Mouse (Mus musculus): ENCODE measurements at regions not wholly inside any gene's neighbourhood (a gene's known extent, or its start where the extent isn't known, plus 50 kb on each side); places are given as distances from the start of the nearest gene placed in this dataset.

DNA sequence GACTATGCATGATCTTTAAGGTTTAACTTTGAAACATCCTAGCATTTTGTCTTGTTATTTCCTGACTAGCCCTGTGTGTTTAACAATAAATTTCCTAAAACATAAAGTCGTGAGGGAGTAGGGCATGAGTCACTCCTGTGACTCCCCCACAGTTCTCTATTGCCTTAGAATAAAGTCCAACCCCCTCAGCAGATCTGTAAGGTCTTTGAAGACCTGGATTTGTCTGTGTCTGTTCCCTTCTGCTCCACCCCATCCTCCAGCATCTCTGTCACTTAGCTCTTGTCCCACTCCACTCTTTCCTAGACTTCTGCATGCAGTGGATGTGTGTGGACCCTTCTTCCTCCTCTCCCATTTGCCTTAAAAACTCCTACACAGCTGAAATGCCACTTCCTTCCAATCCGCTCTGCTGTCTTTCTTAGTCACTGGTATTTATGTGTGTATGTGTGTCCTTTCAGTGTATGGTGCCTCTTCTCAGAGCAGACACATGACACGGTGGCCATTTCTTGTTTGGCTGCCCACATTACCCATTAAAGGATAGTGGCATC is 95.4 kb upstream of the Hs3st2 start:
- no peaks in the 10 kb centered on the region for H3K79me2 ChIP-seq (replicated peaks; ENCODE audit: control insufficient read depth, extremely low read depth, insufficient read depth, poor library complexity, severe bottlenecking)
- peaks cover 83% of the 10 kb centered on the region for H3K27me3 ChIP-seq (replicated peaks)
- no peak overlapping the region for H3K9ac ChIP-seq (ENCODE audit: insufficient read depth, low read depth)
- DNase-seq (ENCODE audit: extremely low read depth), result no peak
- in situ Hi-C loops (cut with MboI; ENCODE audit: low pct_ligation_motif_present, low pct_unique_long_range_greater_than_20kb, low sequenced_read_pairs) (no loop called here), dilution Hi-C loops (cut with MboI; ENCODE audit: extremely low pct_ligation_motif_present, extremely low pct_unique_long_range_greater_than_20kb, low sequenced_read_pairs) (no loop called here)
- H3K27ac ChIP-seq (ENCODE audit: insufficient read depth, low read depth), result no peak overlapping the region
- no peaks in the 10 kb centered on the region for H3K4me1 ChIP-seq (ENCODE audit: control insufficient read depth in 1 of 2, insufficient read depth in 2 of 2)
- no peak for TF ChIP-seq SMC3 (IDR thresholded peaks at IDR 0.05; ENCODE audit: low read depth, low read length)
- TF ChIP-seq EP300 (IDR thresholded peaks at IDR 0.05; ENCODE audit: low read length), result no peak
- no peak for TF ChIP-seq GABPA (IDR thresholded peaks at IDR 0.05; ENCODE audit: insufficient replicate concordance, low read depth, low read length)
- no peak for TF ChIP-seq NRF1 (IDR thresholded peaks at IDR 0.05; ENCODE audit: low read depth, low read length)
- TF ChIP-seq HCFC1 (IDR thresholded peaks at IDR 0.05; ENCODE audit: low read depth, low read length), result no peak
- TF ChIP-seq SIN3A (IDR thresholded peaks at IDR 0.05; ENCODE audit: low read length), result no peak
- no peak for TF ChIP-seq RAD21 (IDR thresholded peaks at IDR 0.05; ENCODE audit: low read depth, low read length)
- no peaks in the 10 kb centered on the region for H3K36me3 ChIP-seq (replicated peaks in 1 of 2; ENCODE audit: control insufficient read depth in 1 of 2, insufficient read depth in 1 of 2, low read length in 1 of 2)
- peaks cover 10% of the 10 kb centered on the region for H3K9me3 ChIP-seq (replicated peaks; ENCODE audit: low read length)
- H3K4me3 ChIP-seq (replicated peaks in 1 of 3; ENCODE audit: low read depth in 2 of 3, low read length in 2 of 3, poor library complexity in 1 of 3), result no peak overlapping the region
- H3K4me2 ChIP-seq (ENCODE audit: insufficient read depth, low read depth, poor library complexity, severe bottlenecking), result no peak overlapping the region

DNA sequence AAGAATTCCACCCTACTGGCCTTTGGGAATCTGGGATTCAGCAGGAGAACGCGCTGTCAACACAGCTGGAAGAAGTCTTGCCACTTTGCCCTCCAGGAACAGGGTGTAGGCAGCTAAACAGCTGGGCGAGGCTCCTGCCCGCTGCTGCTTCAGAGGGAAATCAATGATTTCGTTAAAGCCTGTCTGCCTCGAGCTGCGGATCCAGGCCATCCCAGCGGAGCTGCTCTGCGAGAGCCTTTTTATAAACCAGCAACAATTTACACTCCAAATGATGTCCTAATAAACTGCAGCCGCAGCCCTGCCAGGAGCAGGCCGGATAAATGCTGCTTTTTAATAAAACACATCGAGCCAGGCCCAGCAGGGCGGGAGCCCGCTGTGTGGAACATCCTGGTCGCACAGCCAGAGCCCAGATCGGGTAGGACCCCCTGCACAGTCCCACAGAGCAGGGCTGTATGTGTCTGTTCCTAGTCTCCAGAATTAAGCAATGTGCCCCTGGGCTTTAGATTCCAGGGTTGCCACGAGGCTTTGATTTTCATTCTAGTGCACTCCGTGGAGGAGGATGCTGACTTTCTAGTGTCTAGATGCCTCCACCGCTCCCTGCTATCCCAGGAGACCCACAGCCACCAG is 78.6 kb upstream of the Hs3st2 start:
- H3K79me2 ChIP-seq (replicated peaks; ENCODE audit: control insufficient read depth, extremely low read depth, insufficient read depth, poor library complexity, severe bottlenecking), result no peaks in the 10 kb centered on the region
- H3K9me3 ChIP-seq (replicated peaks; ENCODE audit: low read length), result peaks cover under 1% of the 10 kb centered on the region
- in situ Hi-C loops (cut with MboI; ENCODE audit: low pct_ligation_motif_present, low pct_unique_long_range_greater_than_20kb, low sequenced_read_pairs) (no loop called here), dilution Hi-C loops (cut with MboI; ENCODE audit: extremely low pct_ligation_motif_present, extremely low pct_unique_long_range_greater_than_20kb, low sequenced_read_pairs) (no loop called here)
- no peak overlapping the region for H3K9ac ChIP-seq (ENCODE audit: insufficient read depth, low read depth)
- no peak overlapping the region for H3K27ac ChIP-seq (ENCODE audit: insufficient read depth, low read depth)
- no peak overlapping the region for H3K4me2 ChIP-seq (ENCODE audit: insufficient read depth, low read depth, poor library complexity, severe bottlenecking)
- TF ChIP-seq SIN3A (IDR thresholded peaks at IDR 0.05; ENCODE audit: low read length), result no peak
- H3K27me3 ChIP-seq (replicated peaks), result peaks cover 53% of the 10 kb centered on the region
- no peak overlapping the region for H3K4me3 ChIP-seq (replicated peaks in 1 of 3; ENCODE audit: low read depth in 2 of 3, low read length in 2 of 3, poor library complexity in 1 of 3)
- no peak for DNase-seq (ENCODE audit: extremely low read depth)
- H3K4me1 ChIP-seq (ENCODE audit: control insufficient read depth in 1 of 2, insufficient read depth in 2 of 2), result no peaks in the 10 kb centered on the region
- no peaks in the 10 kb centered on the region for H3K36me3 ChIP-seq (replicated peaks in 1 of 2; ENCODE audit: control insufficient read depth in 1 of 2, insufficient read depth in 1 of 2, low read length in 1 of 2)

DNA sequence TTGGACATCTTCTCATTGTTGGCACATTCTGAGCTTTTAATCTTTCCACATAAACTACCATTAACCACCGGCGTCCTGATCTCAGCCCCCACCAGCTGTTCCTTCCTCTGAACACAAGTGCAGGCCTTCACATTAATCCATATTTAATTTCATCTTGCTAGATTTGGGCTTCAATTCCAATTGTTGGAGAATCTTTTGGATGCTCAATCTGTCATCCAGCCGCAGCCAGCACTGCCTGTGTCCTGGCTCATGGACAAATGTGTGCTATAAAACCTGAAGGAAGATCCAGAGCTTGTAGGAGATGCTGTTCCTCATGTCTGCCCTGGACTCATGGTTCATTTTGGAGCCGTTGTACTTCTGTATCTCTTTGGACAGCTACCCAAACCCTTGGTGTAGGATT is 77.1 kb upstream of the Hs3st2 start:
- H3K27me3 ChIP-seq (replicated peaks), result peaks cover 61% of the 10 kb centered on the region
- H3K9ac ChIP-seq (ENCODE audit: insufficient read depth, low read depth), result no peak overlapping the region
- no peak for DNase-seq (ENCODE audit: extremely low read depth)
- H3K79me2 ChIP-seq (replicated peaks; ENCODE audit: control insufficient read depth, extremely low read depth, insufficient read depth, poor library complexity, severe bottlenecking), result no peaks in the 10 kb centered on the region
- no peak overlapping the region for H3K4me3 ChIP-seq (replicated peaks in 1 of 3; ENCODE audit: low read depth in 2 of 3, low read length in 2 of 3, poor library complexity in 1 of 3)
- no peak overlapping the region for H3K4me2 ChIP-seq (ENCODE audit: insufficient read depth, low read depth, poor library complexity, severe bottlenecking)
- H3K27ac ChIP-seq (ENCODE audit: insufficient read depth, low read depth), result no peak overlapping the region
- H3K4me1 ChIP-seq (ENCODE audit: control insufficient read depth in 1 of 2, insufficient read depth in 2 of 2), result no peaks in the 10 kb centered on the region
- H3K36me3 ChIP-seq (replicated peaks in 1 of 2; ENCODE audit: control insufficient read depth in 1 of 2, insufficient read depth in 1 of 2, low read length in 1 of 2), result no peaks in the 10 kb centered on the region
- dilution Hi-C loops (cut with MboI; ENCODE audit: extremely low pct_ligation_motif_present, extremely low pct_unique_long_range_greater_than_20kb, low sequenced_read_pairs) (no loop called here), in situ Hi-C loops (cut with MboI; ENCODE audit: low pct_ligation_motif_present, low pct_unique_long_range_greater_than_20kb, low sequenced_read_pairs) (no loop called here)
- no peak for TF ChIP-seq ZKSCAN1 (IDR thresholded peaks at IDR 0.05; ENCODE audit: borderline replicate concordance, low read depth, low read length)
- no peak for TF ChIP-seq CHD2 (IDR thresholded peaks at IDR 0.05; ENCODE audit: low read length)
- no peak for TF ChIP-seq NELFE (IDR thresholded peaks at IDR 0.05; ENCODE audit: low read depth, low read length)
- TF ChIP-seq KAT2A (IDR thresholded peaks at IDR 0.05; ENCODE audit: insufficient replicate concordance, low read length), result no peak
- no peak for TF ChIP-seq SMC3 (IDR thresholded peaks at IDR 0.05; ENCODE audit: low read depth, low read length)
- no peak for TF ChIP-seq GABPA (IDR thresholded peaks at IDR 0.05; ENCODE audit: insufficient replicate concordance, low read depth, low read length)
- TF ChIP-seq JUN (IDR thresholded peaks at IDR 0.05; ENCODE audit: insufficient read depth, low read depth, low read length), result no peak
- TF ChIP-seq MYC (IDR thresholded peaks at IDR 0.05; ENCODE audit: low read depth, low read length), result no peak
- TF ChIP-seq RCOR1 (conservative IDR thresholded peaks at IDR 0.05; ENCODE audit: low read depth, low read length), result no peak
- TF ChIP-seq USF2 (conservative IDR thresholded peaks at IDR 0.05; ENCODE audit: low read depth, low read length), result no peak
- no peak for TF ChIP-seq RAD21 (IDR thresholded peaks at IDR 0.05; ENCODE audit: low read depth, low read length)
- no peak for TF ChIP-seq TBP (conservative IDR thresholded peaks at IDR 0.05; ENCODE audit: low read depth, low read length)
- TF ChIP-seq POLR2A (IDR thresholded peaks at IDR 0.05; ENCODE audit: low read depth, low read length), result no peak
- no peak for TF ChIP-seq USF1 (IDR thresholded peaks at IDR 0.05; ENCODE audit: low read depth, low read length)
- TF ChIP-seq IRF4 (IDR thresholded peaks at IDR 0.05; ENCODE audit: low read depth, low read length), result no peak
- TF ChIP-seq BHLHE40 (IDR thresholded peaks at IDR 0.05; ENCODE audit: low read depth, low read length), result no peak
- no peak for TF ChIP-seq CTCF (conservative IDR thresholded peaks at IDR 0.05 in 1 of 2, IDR thresholded peaks at IDR 0.05 in 1 of 2; ENCODE audit: low read depth in 2 of 2, low read length in 2 of 2)
- no peak for TF ChIP-seq ETS1 (conservative IDR thresholded peaks at IDR 0.05; ENCODE audit: low read depth, low read length)
- TF ChIP-seq HCFC1 (IDR thresholded peaks at IDR 0.05; ENCODE audit: low read depth, low read length), result no peak
- TF ChIP-seq ELF1 (IDR thresholded peaks at IDR 0.05; ENCODE audit: low read depth, low read length), result no peak
- H3K9me3 ChIP-seq (replicated peaks; ENCODE audit: low read length), result peaks cover 2% of the 10 kb centered on the region
